Mouse (Mus musculus): ENCODE results near the gene E130309D02Rik. TPM values are rescaled to one million over a fixed set of nuclear protein-coding genes. Genes with fewer than 3 reads are reported as not detected.

E130309D02Rik gene
- polyA plus RNA-seq, 1 experiment from 2014 or later: 68.4 TPM

- Histone ChIP-seq H3K4me3 (peak overlapping the region; percentile 49), H3K9me3 (no peaks in the 10 kb centered on the region), H3K4me1 (peaks cover 25% of the 10 kb centered on the region), H3K36me3 (replicated peaks) (peaks cover 81% of the 10 kb centered on the region), H3K27me3 (ENCODE audit: poor library complexity, severe bottlenecking) (peaks cover 94% of the 10 kb centered on the region), H3K27ac (no peak overlapping the region)
- peak; percentile 40 for DNase-seq (ENCODE audit: extremely low spot score, low spot score)
- WGBS: 3% methylated on average over 66 of the region's 66 CpGs
Observed at GRCm38 (mm10) chr5:143254487-143255130, 60.6 kb downstream of the E130309D02Rik start.

GRCm38 (mm10) chr5:143253881-143254486 lies 61.2 kb downstream of the E130309D02Rik start:
- Histone ChIP-seq H3K4me3 (peak overlapping the region; percentile 49), H3K36me3 (replicated peaks) (peaks cover 79% of the 10 kb centered on the region)
- 2% methylated on average over 81 of the region's 81 CpGs for WGBS

GRCm38 (mm10) chr5:143253186-143253880 lies 61.8 kb downstream of the E130309D02Rik start:
- H3K27me3 ChIP-seq (ENCODE audit: poor library complexity, severe bottlenecking): peaks cover 88% of the 10 kb centered on the region
- no peak overlapping the region for H3K27ac ChIP-seq
- WGBS: 1% methylated on average over 103 of the region's 103 CpGs
- DNase-seq (ENCODE audit: extremely low spot score, low spot score): peak; percentile 38
- H3K4me1 ChIP-seq: peaks cover 25% of the 10 kb centered on the region
- H3K9me3 ChIP-seq: no peaks in the 10 kb centered on the region
- peaks cover 79% of the 10 kb centered on the region for H3K36me3 ChIP-seq (replicated peaks)
- peak overlapping the region; percentile 49 for H3K4me3 ChIP-seq

More at GRCm38 (mm10) chr5:143253881-143254486, 61.2 kb downstream of the E130309D02Rik start:
- Histone ChIP-seq H3K4me1 (peaks cover 25% of the 10 kb centered on the region), H3K27ac (no peak overlapping the region), H3K9me3 (no peaks in the 10 kb centered on the region), H3K27me3 (ENCODE audit: poor library complexity, severe bottlenecking) (peaks cover 95% of the 10 kb centered on the region)
- peak; percentile 38 for DNase-seq (ENCODE audit: extremely low spot score, low spot score)

GRCm38 (mm10) chr5:143252791-143253185 lies 62.4 kb downstream of the E130309D02Rik start:
- Histone ChIP-seq H3K9me3 (no peaks in the 10 kb centered on the region), H3K36me3 (replicated peaks) (peaks cover 79% of the 10 kb centered on the region), H3K27ac (no peak overlapping the region), H3K4me1 (peaks cover 25% of the 10 kb centered on the region), H3K27me3 (ENCODE audit: poor library complexity, severe bottlenecking) (peaks cover 83% of the 10 kb centered on the region), H3K4me3 (peak overlapping the region; percentile 49)
- no peak for DNase-seq (ENCODE audit: extremely low spot score, low spot score)
- whole genome bisulfite sequencing: 13% methylated on average over 18 of the region's 18 CpGs

GRCm38 (mm10) chr5:143252039-143252438 lies 63.1 kb downstream of the E130309D02Rik start:
- H3K4me1 ChIP-seq: peaks cover 25% of the 10 kb centered on the region
- no peak overlapping the region for H3K27ac ChIP-seq
- no peak for DNase-seq (ENCODE audit: extremely low spot score, low spot score)
- no peaks in the 10 kb centered on the region for H3K9me3 ChIP-seq
- peaks cover 79% of the 10 kb centered on the region for H3K36me3 ChIP-seq (replicated peaks)
- H3K4me3 ChIP-seq: no peak overlapping the region
- 40% methylated on average over 6 of the region's 6 CpGs for WGBS
- peaks cover 76% of the 10 kb centered on the region for H3K27me3 ChIP-seq (ENCODE audit: poor library complexity, severe bottlenecking)

Other genes starting within 250 kb of the E130309D02Rik start
- 44.4 and 48.0 TPM in 2 replicates for gene Rnf216, start 202.4 kb downstream of the E130309D02Rik start, polyA plus RNA-seq (2016; fragmentation: Nextera tagmentation; extraction: Ambion mirVana)
- gene Olfr718-ps1, start 167.8 kb downstream of the E130309D02Rik start, polyA plus RNA-seq (2016; fragmentation: Nextera tagmentation; extraction: Ambion mirVana): 0.02 TPM in 1 of 2 replicates, not detected in the other
- gene Rbak, start 134.6 kb downstream of the E130309D02Rik start, polyA plus RNA-seq (2016; fragmentation: Nextera tagmentation; extraction: Ambion mirVana): 14.4 and 15.6 TPM in 2 replicates
- gene Spdye4b, start 134.3 kb downstream of the E130309D02Rik start, polyA plus RNA-seq (2016; fragmentation: Nextera tagmentation; extraction: Ambion mirVana): not detected in 2 replicates
- not detected in 2 replicates for gene Spdye4a, start 88.5 kb downstream of the E130309D02Rik start, polyA plus RNA-seq (2016; fragmentation: Nextera tagmentation; extraction: Ambion mirVana)
- gene Zfp12, start 80.2 kb downstream of the E130309D02Rik start, polyA plus RNA-seq (2016; fragmentation: Nextera tagmentation; extraction: Ambion mirVana): 19.7 and 24.1 TPM in 2 replicates
- gene Zfp316, start 45.3 kb downstream of the E130309D02Rik start, polyA plus RNA-seq (2016; fragmentation: Nextera tagmentation; extraction: Ambion mirVana): 3.1 and 3.4 TPM in 2 replicates
- gene Zfp853, start 21.7 kb downstream of the E130309D02Rik start, polyA plus RNA-seq (2016; fragmentation: Nextera tagmentation; extraction: Ambion mirVana): not detected in 2 replicates
- 70.2 and 70.9 TPM in 2 replicates for gene Zdhhc4, start 13.9 kb upstream of the E130309D02Rik start, polyA plus RNA-seq (2016; fragmentation: Nextera tagmentation; extraction: Ambion mirVana)
- gene Grid2ip, start 42.0 kb upstream of the E130309D02Rik start, polyA plus RNA-seq (2016; fragmentation: Nextera tagmentation; extraction: Ambion mirVana): 0.19 and 0.37 TPM in 2 replicates
- gene Kdelr2, start 88.5 kb upstream of the E130309D02Rik start, polyA plus RNA-seq (2016; fragmentation: Nextera tagmentation; extraction: Ambion mirVana): 200 and 201 TPM in 2 replicates
- 14.2 and 14.3 TPM in 2 replicates for gene Daglb, start 149.2 kb upstream of the E130309D02Rik start, polyA plus RNA-seq (2016; fragmentation: Nextera tagmentation; extraction: Ambion mirVana)
- 346 and 370 TPM in 2 replicates for gene Rac1, start 212.7 kb upstream of the E130309D02Rik start, polyA plus RNA-seq (2016; fragmentation: Nextera tagmentation; extraction: Ambion mirVana)